Comparison of ENCODE assay signal across 13 mouse cellular contexts in genomic region chr16:91970461-91970860, GRCm38 (mm10).
DNase-seq lines count a peak whose midpoint lies in the region; ATAC-seq and TF ChIP-seq lines count a peak whose summit lies in the region.
"Had no signal": no experiment of that assay in that cellular context is flagged by ENCODE, and none has a peak within 500 bp of the region (broad histone marks: within the 10 kb centered on the region; RNA-seq: fewer than 3 reads in every experiment).

No protein-coding gene starts in this region.

- peak overlapping the region; percentile 13; the same call in 1 of the 2 replicates for H3K27ac ChIP-seq in liver, embryonic 13.5 days
- H3K27ac ChIP-seq in liver, postnatal 0 days (ENCODE audit: low read depth), result no peak overlapping the region; the same call in 1 of the 2 replicates
- peak overlapping the region; percentile 67 for H3K27ac ChIP-seq in heart, postnatal 0 days (ENCODE audit: low read depth)
- H3K27ac ChIP-seq: hindbrain, embryonic 13.5 days; neural tube, embryonic 15.5 days; stomach, embryonic 15.5 days had no signal

- H3K36me3 ChIP-seq in liver, embryonic 13.5 days, result no peaks in the 10 kb centered on the region
- no peaks in the 10 kb centered on the region for H3K36me3 ChIP-seq in liver, postnatal 0 days (replicated peaks; ENCODE audit: insufficient read depth, low read length)
- no peaks in the 10 kb centered on the region for H3K36me3 ChIP-seq in heart, postnatal 0 days (replicated peaks; ENCODE audit: control insufficient read depth, insufficient read depth, low read length)
- H3K36me3 ChIP-seq: hindbrain, embryonic 13.5 days; neural tube, embryonic 15.5 days; stomach, embryonic 15.5 days had no signal

- no peak overlapping the region for H3K4me2 ChIP-seq in liver, embryonic 13.5 days
- H3K4me2 ChIP-seq in liver, postnatal 0 days (ENCODE audit: low read depth, low read length), result no peak overlapping the region
- H3K4me2 ChIP-seq in heart, postnatal 0 days (ENCODE audit: low read depth, low read length), result no peak overlapping the region
- H3K4me2 ChIP-seq: hindbrain, embryonic 13.5 days; neural tube, embryonic 15.5 days; stomach, embryonic 15.5 days had no signal

- TF ChIP-seq CTCF in liver, postnatal 0 days (IDR thresholded peaks at IDR 0.05; ENCODE audit: low read depth), result no peak
- no peak for TF ChIP-seq CTCF in heart, postnatal 0 days (IDR thresholded peaks at IDR 0.05; ENCODE audit: low read depth)

- H3K9me3 ChIP-seq in liver, embryonic 13.5 days (replicated peaks), result no peaks in the 10 kb centered on the region
- H3K9me3 ChIP-seq in liver, postnatal 0 days (ENCODE audit: low read length), result no peaks in the 10 kb centered on the region
- no peaks in the 10 kb centered on the region for H3K9me3 ChIP-seq in heart, postnatal 0 days (replicated peaks; ENCODE audit: control insufficient read depth, low read length)
- H3K9me3 ChIP-seq: hindbrain, embryonic 13.5 days; neural tube, embryonic 15.5 days; stomach, embryonic 15.5 days had no signal

- 60% methylated on average over 4 of the region's 4 CpGs for WGBS in liver, embryonic 13.5 days (ENCODE audit: insufficient replicate concordance)
- WGBS in liver, postnatal 0 days (ENCODE audit: insufficient replicate concordance), result 65% methylated on average over 4 of the region's 4 CpGs
- 25% methylated on average over 4 of the region's 4 CpGs for WGBS in heart, postnatal 0 days

- no peak for ATAC-seq in liver, embryonic 13.5 days (ENCODE audit: low read depth)
- ATAC-seq in liver, postnatal 0 days, result no peak
- peak; percentile 54 for ATAC-seq in heart, postnatal 0 days (ENCODE audit: insufficient read depth, low read depth)
- ATAC-seq in megakaryocyte-erythroid progenitor cell, adult 5-6 weeks (replicated peaks; ENCODE audit: low FRiP score, low TSS enrichment, poor library complexity, severe bottlenecking), result 0 out of 2 replicates have a peak, but pooled peaks have one; percentile 33
- no peak for ATAC-seq in cerebellum, adult (ENCODE audit: insufficient number of reproducible peaks, low FRiP score, low TSS enrichment)
- ATAC-seq: midbrain, embryonic 16.5 days had no signal

- no peak overlapping the region for H3K9ac ChIP-seq in liver, embryonic 13.5 days
- H3K9ac ChIP-seq in liver, postnatal 0 days (replicated peaks), result no peak overlapping the region
- no peak overlapping the region for H3K9ac ChIP-seq in heart, postnatal 0 days (replicated peaks; ENCODE audit: low read depth, low read length)
- H3K9ac ChIP-seq: hindbrain, embryonic 13.5 days; neural tube, embryonic 15.5 days; stomach, embryonic 15.5 days had no signal

- H3K27me3 ChIP-seq in liver, embryonic 13.5 days, result peaks cover 14% of the 10 kb centered on the region
- no peaks in the 10 kb centered on the region for H3K27me3 ChIP-seq in liver, postnatal 0 days (ENCODE audit: insufficient read depth, low read length)
- no peaks in the 10 kb centered on the region for H3K27me3 ChIP-seq in heart, postnatal 0 days (ENCODE audit: control insufficient read depth, insufficient read depth, low read length)
- H3K27me3 ChIP-seq: neural tube, embryonic 15.5 days; stomach, embryonic 15.5 days had no signal

- no peak overlapping the region for H3K4me3 ChIP-seq in liver, embryonic 13.5 days (replicated peaks)
- H3K4me3 ChIP-seq in liver, postnatal 0 days (ENCODE audit: low read depth, low read length), result no peak overlapping the region
- no peak overlapping the region for H3K4me3 ChIP-seq in heart, postnatal 0 days (ENCODE audit: low read depth, low read length)
- H3K4me3 ChIP-seq: hindbrain, embryonic 13.5 days; neural tube, embryonic 15.5 days; stomach, embryonic 15.5 days had no signal

- peaks cover 14% of the 10 kb centered on the region for H3K4me1 ChIP-seq in liver, embryonic 13.5 days (replicated peaks)
- H3K4me1 ChIP-seq in liver, postnatal 0 days (ENCODE audit: insufficient read depth), result no peaks in the 10 kb centered on the region
- peaks cover 16% of the 10 kb centered on the region for H3K4me1 ChIP-seq in heart, postnatal 0 days (ENCODE audit: control insufficient read depth, insufficient read depth)
- H3K4me1 ChIP-seq: stomach, embryonic 15.5 days had no signal

- TF ChIP-seq EP300 in liver, postnatal 0 days (IDR thresholded peaks at IDR 0.05; ENCODE audit: low read depth), result no peak
- no peak for TF ChIP-seq EP300 in heart, postnatal 0 days (IDR thresholded peaks at IDR 0.05; ENCODE audit: low read depth)

- DNase-seq in liver, embryonic 13.5 days, result no peak
- DNase-seq in liver, postnatal 0 days, result no peak
- peak; percentile 21 for DNase-seq in heart, adult 8-10 months (ENCODE audit: low spot score)
- DNase-seq in heart, postnatal 0 days (ENCODE audit: low spot score), result no peak
- no peak for DNase-seq in right cerebral cortex, adult 18-20 months
- DNase-seq: cerebellum, adult 18-20 months; right cerebral cortex, postnatal 25 days had no signal

Comparison
In these comparisons a context has a peak if more than half of its experiments do, and no peak if none do; other contexts are left out.
1. ATAC-seq: peak in heart, postnatal 0 days (single experiment) and megakaryocyte-erythroid progenitor cell, adult 5-6 weeks (single experiment); none in liver, embryonic 13.5 days (single experiment), liver, postnatal 0 days (single experiment) and cerebellum, adult (single experiment).